Mouse (Mus musculus): ENCODE data around the gene Olfr1386.

- TF ChIP-seq CTCF (IDR thresholded peaks at IDR 0.05) = no peak
- TF ChIP-seq EP300 (IDR thresholded peaks at IDR 0.05; ENCODE audit: insufficient read depth, low read depth, low read length) = no peak
Observed at GRCm38 (mm10) chr11:49436411-49436810, 28.4 kb upstream of the Olfr1386 start, which contains the start of gene Olfr1388.
